Mouse (Mus musculus): ENCODE data around the gene Btnl4.

GRCm38 (mm10) chr17:34470491-34470890 is 6.6 kb downstream of the Btnl4 start:
- no peak for TF ChIP-seq ZC3H11A (IDR thresholded peaks at IDR 0.05; ENCODE audit: borderline replicate concordance, low read depth, low read length)
- no peak for TF ChIP-seq CHD2 (IDR thresholded peaks at IDR 0.05; ENCODE audit: low read depth, low read length)
- no peak for TF ChIP-seq MAFK (IDR thresholded peaks at IDR 0.05; ENCODE audit: insufficient read depth, low read depth, low read length)
- TF ChIP-seq ZNF384 (IDR thresholded peaks at IDR 0.05; ENCODE audit: low read depth, low read length) = no peak
- no peak for TF ChIP-seq HCFC1 (IDR thresholded peaks at IDR 0.05; ENCODE audit: borderline replicate concordance, insufficient read depth, low read length)

Measured in ES-E14 (cell line).